Mouse (Mus musculus): ENCODE results near the gene Sez6l.

DNA sequence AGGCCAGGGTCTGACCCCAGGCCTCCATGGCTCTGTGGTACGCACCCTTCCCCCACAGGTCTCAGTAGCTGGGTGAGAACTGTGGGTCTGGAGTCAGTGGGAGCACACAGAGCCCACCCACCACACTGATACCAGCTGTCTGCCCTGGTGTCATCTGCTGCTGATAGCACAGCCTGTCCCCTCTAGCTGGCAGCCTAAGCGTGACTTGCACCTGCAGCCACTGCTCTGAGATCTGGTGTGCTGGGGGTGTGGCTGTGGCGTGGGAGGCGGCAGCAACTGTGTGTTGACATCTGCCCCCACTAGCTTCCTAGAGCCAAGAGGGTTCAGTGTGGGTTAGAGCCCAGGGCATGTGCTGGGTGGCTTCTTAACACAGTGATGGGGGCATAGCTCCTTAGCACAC is 200.9 kb downstream of the Sez6l start:
- TF ChIP-seq TAL1 (IDR thresholded peaks at IDR 0.05; ENCODE audit: low read length), result no peak
- no peak for TF ChIP-seq GATA1 (IDR thresholded peaks at IDR 0.05; ENCODE audit: low read length)
